19 mouse cellular contexts compared by ENCODE assay signal in the genomic region with DNA sequence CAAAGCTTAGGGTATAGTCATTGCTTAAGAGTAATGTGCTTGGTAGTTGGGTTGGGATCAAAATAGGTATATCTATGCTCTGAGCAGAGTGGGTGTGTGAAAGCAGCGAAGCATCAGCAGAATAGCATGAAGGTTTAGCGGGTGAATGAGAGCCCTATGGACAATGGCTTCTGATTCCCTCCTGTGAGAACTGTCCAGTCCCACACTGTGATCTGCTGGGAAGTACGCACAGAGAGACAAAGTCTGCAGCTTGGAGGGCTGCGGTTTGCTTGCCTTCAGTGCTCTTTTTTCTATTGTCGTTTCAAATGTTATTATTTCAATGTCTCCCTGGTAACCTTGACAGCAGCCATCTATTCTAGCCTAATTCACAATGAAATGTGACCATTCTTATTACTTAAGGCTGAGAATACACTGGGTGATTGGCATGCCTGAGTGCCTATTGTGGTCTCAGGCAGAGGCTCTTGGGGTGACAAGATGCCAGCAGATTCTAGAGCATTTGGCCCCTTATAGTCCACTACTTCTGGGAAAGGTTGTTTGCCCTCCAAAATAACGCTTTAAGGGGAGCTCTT.
DNase-seq lines count a peak whose midpoint lies in the region; ATAC-seq and TF ChIP-seq lines count a peak whose summit lies in the region.
"Had no signal": no experiment of that assay in that cellular context is flagged by ENCODE, and none has a peak within 500 bp of the region (broad histone marks: within the 10 kb centered on the region; RNA-seq: fewer than 3 reads in every experiment).

No protein-coding gene starts in this region.

- H3K36me3 ChIP-seq in hindbrain, embryonic 11.5 days (ENCODE audit: control insufficient read depth, insufficient read depth, low read length): no peaks in the 10 kb centered on the region
- H3K36me3 ChIP-seq in hindbrain, postnatal 0 days (ENCODE audit: insufficient read depth, low read length): no peaks in the 10 kb centered on the region
- no peaks in the 10 kb centered on the region for H3K36me3 ChIP-seq in hindbrain, embryonic 12.5 days
- H3K36me3 ChIP-seq in midbrain, embryonic 11.5 days (ENCODE audit: control insufficient read depth, insufficient read depth, low read length): no peaks in the 10 kb centered on the region
- H3K36me3 ChIP-seq: heart, embryonic 10.5 days; limb, embryonic 15.5 days; liver, embryonic 15.5 days had no signal

- DNase-seq in hindbrain, embryonic 11.5 days (ENCODE audit: low spot score): peak; percentile 33
- DNase-seq in hindbrain, postnatal 0 days (ENCODE audit: low spot score): no peak
- DNase-seq in midbrain, embryonic 11.5 days (ENCODE audit: low spot score, missing footprints): peak; percentile 84
- DNase-seq in retina, embryonic 14.5 days (ENCODE audit: low spot score): peak; percentile 34
- no peak for DNase-seq in layer of hippocampus, postnatal 36 days
- DNase-seq in urinary bladder, postnatal 10 days (ENCODE audit: low spot score): no peak
- DNase-seq: adrenal gland, adult 2 months; cerebellum, postnatal 10 days; gastrocnemius, adult 2 months; heart, postnatal 10 days; kidney, adult 2 months; kidney, postnatal 10 days; right cerebral cortex, adult 18-20 months had no signal

- 24% methylated on average over 6 of the region's 6 CpGs for WGBS in hindbrain, embryonic 11.5 days
- WGBS in hindbrain, postnatal 0 days: 16% methylated on average over 6 of the region's 6 CpGs
- 28% methylated on average over 6 of the region's 6 CpGs for WGBS in hindbrain, embryonic 12.5 days
- WGBS in midbrain, embryonic 11.5 days: 26% methylated on average over 6 of the region's 6 CpGs

- no peak overlapping the region for H3K4me3 ChIP-seq in hindbrain, embryonic 11.5 days (ENCODE audit: low read depth, low read length)
- H3K4me3 ChIP-seq in hindbrain, postnatal 0 days (ENCODE audit: low read length): no peak overlapping the region
- H3K4me3 ChIP-seq in hindbrain, embryonic 12.5 days: no peak overlapping the region
- no peak overlapping the region for H3K4me3 ChIP-seq in midbrain, embryonic 11.5 days (ENCODE audit: low read depth, low read length)
- H3K4me3 ChIP-seq: gastrocnemius, adult 2 months; heart, embryonic 10.5 days; layer of hippocampus, adult 2 months; limb, embryonic 15.5 days; liver, embryonic 15.5 days had no signal

- peak; percentile 84 for ATAC-seq in hindbrain, embryonic 11.5 days (ENCODE audit: low FRiP score)
- ATAC-seq in hindbrain, postnatal 0 days: no peak
- ATAC-seq in hindbrain, embryonic 12.5 days (ENCODE audit: low FRiP score): peak; percentile 72
- peak; percentile 93 for ATAC-seq in midbrain, embryonic 11.5 days (ENCODE audit: low FRiP score)
- ATAC-seq: lung, postnatal 0 days had no signal

- no peaks in the 10 kb centered on the region for H3K27me3 ChIP-seq in hindbrain, embryonic 11.5 days (ENCODE audit: control insufficient read depth, insufficient read depth, low read length)
- no peaks in the 10 kb centered on the region for H3K27me3 ChIP-seq in hindbrain, postnatal 0 days (ENCODE audit: insufficient read depth, low read length)
- no peaks in the 10 kb centered on the region for H3K27me3 ChIP-seq in hindbrain, embryonic 12.5 days
- H3K27me3 ChIP-seq in midbrain, embryonic 11.5 days (ENCODE audit: control insufficient read depth, insufficient read depth, low read length): no peaks in the 10 kb centered on the region
- H3K27me3 ChIP-seq: limb, embryonic 15.5 days; liver, embryonic 15.5 days had no signal

- TF ChIP-seq CTCF in hindbrain, postnatal 0 days (IDR thresholded peaks at IDR 0.05; ENCODE audit: low read depth): no peak

- H3K9ac ChIP-seq in hindbrain, embryonic 11.5 days (ENCODE audit: low read depth, low read length): 0 out of 2 replicates have a peak overlapping the region, but pooled peaks have one; percentile 7
- H3K9ac ChIP-seq in hindbrain, postnatal 0 days (replicated peaks; ENCODE audit: low read length): no peak overlapping the region
- no peak overlapping the region for H3K9ac ChIP-seq in hindbrain, embryonic 12.5 days
- no peak overlapping the region for H3K9ac ChIP-seq in midbrain, embryonic 11.5 days (ENCODE audit: low read length)
- H3K9ac ChIP-seq: limb, embryonic 15.5 days; liver, embryonic 15.5 days had no signal

- no peaks in the 10 kb centered on the region for H3K9me3 ChIP-seq in hindbrain, embryonic 11.5 days (ENCODE audit: control insufficient read depth, low read length)
- H3K9me3 ChIP-seq in hindbrain, postnatal 0 days (ENCODE audit: low read length): no peaks in the 10 kb centered on the region
- no peaks in the 10 kb centered on the region for H3K9me3 ChIP-seq in hindbrain, embryonic 12.5 days (replicated peaks)
- no peaks in the 10 kb centered on the region for H3K9me3 ChIP-seq in midbrain, embryonic 11.5 days (ENCODE audit: control insufficient read depth, low read length)
- H3K9me3 ChIP-seq: heart, embryonic 10.5 days; limb, embryonic 15.5 days; liver, embryonic 15.5 days had no signal

- H3K4me2 ChIP-seq in hindbrain, embryonic 11.5 days (replicated peaks; ENCODE audit: low read depth, low read length): no peak overlapping the region
- no peak overlapping the region for H3K4me2 ChIP-seq in hindbrain, postnatal 0 days (ENCODE audit: low read depth, low read length)
- H3K4me2 ChIP-seq in hindbrain, embryonic 12.5 days (replicated peaks): no peak overlapping the region; the same call in 1 of the 2 replicates
- H3K4me2 ChIP-seq in midbrain, embryonic 11.5 days: no peak overlapping the region
- H3K4me2 ChIP-seq: limb, embryonic 15.5 days; liver, embryonic 15.5 days had no signal

- H3K27ac ChIP-seq in hindbrain, embryonic 11.5 days (ENCODE audit: low read depth, low read length): 0 out of 2 replicates have a peak overlapping the region, but pooled peaks have one; percentile 4
- H3K27ac ChIP-seq in hindbrain, postnatal 0 days: no peak overlapping the region
- H3K27ac ChIP-seq in hindbrain, embryonic 12.5 days: no peak overlapping the region
- no peak overlapping the region for H3K27ac ChIP-seq in midbrain, embryonic 11.5 days (ENCODE audit: low read depth, low read length)
- H3K27ac ChIP-seq: gastrocnemius, adult 2 months; heart, embryonic 10.5 days; layer of hippocampus, adult 2 months; limb, embryonic 15.5 days; liver, embryonic 15.5 days had no signal

- H3K4me1 ChIP-seq in hindbrain, embryonic 11.5 days (replicated peaks; ENCODE audit: control insufficient read depth, insufficient read depth, low read length): 0 out of 2 replicates have a peak, but pooled peaks cover 2% of the 10 kb centered on the region
- no peaks in the 10 kb centered on the region for H3K4me1 ChIP-seq in hindbrain, postnatal 0 days (ENCODE audit: insufficient read depth, low read length)
- peaks cover 10% of the 10 kb centered on the region for H3K4me1 ChIP-seq in hindbrain, embryonic 12.5 days
- H3K4me1 ChIP-seq in midbrain, embryonic 11.5 days (ENCODE audit: control insufficient read depth, insufficient read depth, low read length): peaks cover 4% of the 10 kb centered on the region; the same call in 1 of the 2 replicates
- H3K4me1 ChIP-seq: heart, embryonic 10.5 days; limb, embryonic 15.5 days; liver, embryonic 15.5 days had no signal

Comparison
In these comparisons a context has a peak if more than half of its experiments do, and no peak if none do; other contexts are left out.
1. DNase-seq: peak in hindbrain, embryonic 11.5 days (single experiment), midbrain, embryonic 11.5 days (single experiment) and retina, embryonic 14.5 days (single experiment); none in hindbrain, postnatal 0 days (single experiment), layer of hippocampus, postnatal 36 days (0 of 2) and urinary bladder, postnatal 10 days (single experiment).